Mouse (Mus musculus) MEL (cell line): ENCODE measurements around the gene Rnase13. TPM values are rescaled to one million over a fixed set of nuclear protein-coding genes. Genes with fewer than 3 reads are reported as not detected.

ENCODE experiments used
- DNase-seq: peaks from one replicate; pipeline ENCODE4 v3.0.0; 2011; ENCODE audit warnings: low read depth, low spot score
- H3K27ac ChIP-seq: 2 replicates; pipeline ENCODE4 v1.5.1; 2012; ENCODE audit warnings: low read depth, mild to moderate bottlenecking, control low read depth, low read length, moderate library complexity; ENCODE audit not compliant: control insufficient read depth
- H3K27me3 ChIP-seq, 2 experiments: fragments of 150-350 bp in 1 of 2; sonication (generic) in 1 of 2; 2 replicates each; pipeline ENCODE4 v1.6.1; 2012; ENCODE audit warnings: low read length in 2 of 2, mild to moderate bottlenecking in 2 of 2, improper control_type of control experiment in 1 of 2, moderate library complexity in 1 of 2; ENCODE audit not compliant: insufficient read depth in 2 of 2, control insufficient read depth in 1 of 2
- H3K36me3 ChIP-seq, 2 experiments: 2 replicates each; pipeline ENCODE4 v1.6.1; 2012 to 2014; ENCODE audit warnings: low read length in 2 of 2, improper control_type of control experiment in 1 of 2, inconsistent platforms in 1 of 2, mild to moderate bottlenecking in 1 of 2; ENCODE audit not compliant: insufficient read depth in 2 of 2, control insufficient read depth in 1 of 2
- H3K4me1 ChIP-seq, 2 experiments: fragments of 150-350 bp in 1 of 2; sonication (generic) in 1 of 2; 2 replicates each; pipeline ENCODE4 v1.6.1; 2012; ENCODE audit warnings: low read length in 2 of 2, improper control_type of control experiment in 1 of 2, mild to moderate bottlenecking in 1 of 2; ENCODE audit not compliant: insufficient read depth in 2 of 2, control insufficient read depth in 1 of 2
- H3K4me3 ChIP-seq, 2 experiments: fragments of 150-350 bp in 1 of 2; sonication (generic) in 1 of 2; 2 replicates each; pipeline ENCODE4 v1.5.1; 2012; ENCODE audit warnings: low read depth in 2 of 2, low read length in 2 of 2, mild to moderate bottlenecking in 2 of 2, moderate library complexity in 2 of 2, control low read depth in 1 of 2, improper control_type of control experiment in 1 of 2; ENCODE audit not compliant: control insufficient read depth in 1 of 2, insufficient read depth in 1 of 2
- H3K79me2 ChIP-seq: 2 replicates; pipeline ENCODE4 v1.6.1; 2012; ENCODE audit warnings: mild to moderate bottlenecking, low read length, moderate library complexity; ENCODE audit not compliant: control insufficient read depth, poor library complexity, insufficient read depth
- H3K9ac ChIP-seq: 2 replicates; pipeline ENCODE4 v1.6.1; 2012; ENCODE audit warnings: low read depth, mild to moderate bottlenecking, control low read depth, low read length, moderate library complexity; ENCODE audit not compliant: control insufficient read depth, poor library complexity, severe bottlenecking
- H3K9me3 ChIP-seq: fragments of 150-350 bp; sonication (generic); replicated peaks from 2 replicates; pipeline ENCODE4 v1.6.1; 2012; ENCODE audit warnings: mild to moderate bottlenecking, low read length, improper control_type of control experiment, moderate library complexity; ENCODE audit not compliant: insufficient read depth
- CHD2 ChIP-seq: IDR thresholded peaks from 2 replicates; pipeline ENCODE4 v1.6.1; 2011; ENCODE audit warnings: low read length, improper control_type of control experiment
- EP300 ChIP-seq, 2 experiments: IDR thresholded peaks; 2 replicates each; pipeline ENCODE4 v1.6.1; 2011; ENCODE audit warnings: improper control_type of control experiment in 2 of 2, low read length in 2 of 2, low read depth in 1 of 2, mild to moderate bottlenecking in 1 of 2
- ETS1 ChIP-seq: IDR thresholded peaks from 2 replicates; pipeline ENCODE4 v1.6.1; 2012; ENCODE audit warnings: low read depth, mild to moderate bottlenecking, inconsistent platforms, low read length, improper control_type of control experiment, moderate library complexity
- GATA1 ChIP-seq: IDR thresholded peaks from 2 replicates; pipeline ENCODE4 v1.6.1; 2011; ENCODE audit warnings: low read depth, low read length, improper control_type of control experiment
- HCFC1 ChIP-seq: IDR thresholded peaks from 2 replicates; pipeline ENCODE4 v1.6.1; 2012; ENCODE audit warnings: low read depth, mild to moderate bottlenecking, inconsistent platforms, low read length, improper control_type of control experiment, moderate library complexity
- KAT2A ChIP-seq: conservative IDR thresholded peaks from 2 replicates; pipeline ENCODE4 v1.6.1; 2012; ENCODE audit warnings: low read depth, low read length, improper control_type of control experiment, inconsistent platforms
- MAZ ChIP-seq: IDR thresholded peaks from 2 replicates; pipeline ENCODE4 v1.6.1; 2012; ENCODE audit warnings: low read depth, mild to moderate bottlenecking, inconsistent platforms, low read length, improper control_type of control experiment
- MEF2A ChIP-seq: IDR thresholded peaks from 2 replicates; pipeline ENCODE4 v1.6.1; 2014; ENCODE audit warnings: low read depth, mild to moderate bottlenecking, inconsistent platforms, low read length, improper control_type of control experiment; ENCODE audit not compliant: poor library complexity, insufficient replicate concordance, severe bottlenecking; ENCODE audit errors: extremely low read depth
- NRF1 ChIP-seq: IDR thresholded peaks from 2 replicates; pipeline ENCODE4 v1.6.1; 2014; ENCODE audit warnings: low read depth, mild to moderate bottlenecking, inconsistent platforms, low read length, improper control_type of control experiment, moderate library complexity; ENCODE audit not compliant: poor library complexity, insufficient read depth, severe bottlenecking
- POLR2AphosphoS5 ChIP-seq: IDR thresholded peaks from 2 replicates; pipeline ENCODE4 v1.6.1; 2012; ENCODE audit warnings: low read depth, borderline replicate concordance, mild to moderate bottlenecking, inconsistent platforms, low read length, moderate library complexity, mixed read lengths
- RAD21 ChIP-seq: IDR thresholded peaks from 2 replicates; pipeline ENCODE4 v1.6.1; 2011; ENCODE audit warnings: mild to moderate bottlenecking, low read depth, low read length, improper control_type of control experiment
- RCOR1 ChIP-seq: IDR thresholded peaks from 2 replicates; pipeline ENCODE4 v1.6.1; 2012; ENCODE audit warnings: low read depth, mild to moderate bottlenecking, inconsistent platforms, low read length, improper control_type of control experiment
- TAL1 ChIP-seq: IDR thresholded peaks from 2 replicates; pipeline ENCODE4 v1.6.1; 2012; ENCODE audit warnings: mild to moderate bottlenecking, inconsistent platforms, low read length, moderate library complexity, mixed read lengths
- TBP ChIP-seq: IDR thresholded peaks from 2 replicates; pipeline ENCODE4 v1.8.0; 2011; ENCODE audit warnings: low read depth, low read length, improper control_type of control experiment
- USF2 ChIP-seq, 2 experiments: IDR thresholded peaks; 2 replicates each; pipeline ENCODE4 v1.6.1; 2011 to 2012; ENCODE audit warnings: improper control_type of control experiment in 2 of 2, low read length in 2 of 2, borderline replicate concordance in 1 of 2, inconsistent platforms in 1 of 2, low read depth in 1 of 2, mild to moderate bottlenecking in 1 of 2; ENCODE audit not compliant: insufficient read depth in 1 of 2
- ZKSCAN1 ChIP-seq: IDR thresholded peaks from 2 replicates; pipeline ENCODE4 v1.6.1; 2012; ENCODE audit warnings: low read depth, mild to moderate bottlenecking, inconsistent platforms, low read length, improper control_type of control experiment, moderate library complexity
- ZNF384 ChIP-seq: IDR thresholded peaks from 2 replicates; pipeline ENCODE4 v1.6.1; 2012; ENCODE audit warnings: low read depth, mild to moderate bottlenecking, inconsistent platforms, low read length, improper control_type of control experiment
- polyA plus RNA-seq, 2 experiments: library from polyadenylated mRNA; stranded (reverse) in 1 of 2; unstranded in 1 of 2; fragments of >175 nt in 1 of 2; fragments of >200 nt in 1 of 2; gene quantifications; 2 replicates each; pipeline versions ENCODE4 v1.2.1 to v1.2.4; 2012; ENCODE audit warnings: low replicate concordance in 2 of 2, low read depth in 1 of 2; ENCODE audit not compliant: insufficient read length in 2 of 2, insufficient read depth in 1 of 2, missing spikeins in 1 of 2
- total RNA-seq: library from RNA; depleted of rRNA; stranded (reverse); fragments of 300-350 nt; gene quantifications from 2 replicates; pipeline ENCODE4 v1.2.3, GENCODE M21; 2012

The Rnase13 gene
- total and polyA plus RNA-seq, 3 experiments: not detected

GRCm38 (mm10) chr14:51915030-51915429 lies 7.5 kb downstream of the Rnase13 start:
- peaks cover 0 to 5% of the 10 kb centered on the region in 2 experiments; a peak in 2 of 4 replicates for H3K36me3 ChIP-seq
- no peak overlapping the region for H3K27ac ChIP-seq
- peaks cover 2 to 9% of the 10 kb centered on the region in 2 experiments for H3K4me1 ChIP-seq
- H3K79me2 ChIP-seq: no peaks in the 10 kb centered on the region
- H3K27me3 ChIP-seq: no peaks in the 10 kb centered on the region
- DNase-seq: peak; percentile 46
- TF ChIP-seq POLR2AphosphoS5: no peak
- TF ChIP-seq ZNF384: no peak
- no peak for TF ChIP-seq KAT2A
- TF ChIP-seq EP300 (IDR thresholded peaks at IDR 0.05; ENCODE audit: low read depth in 1 of 2, low read length in 2 of 2): peak in 1 of 2 experiments; percentile 10; a peak in 1 of 4 replicates
- no peak for TF ChIP-seq CHD2
- no peak for TF ChIP-seq RAD21
- TF ChIP-seq USF2 (IDR thresholded peaks at IDR 0.05; ENCODE audit: borderline replicate concordance in 1 of 2, insufficient read depth in 1 of 2, low read depth in 1 of 2, low read length in 2 of 2): no peak
- TF ChIP-seq MAZ: no peak
- TF ChIP-seq ZKSCAN1: no peak
- TF ChIP-seq TBP: 0 out of 2 replicates have a peak, but pooled peaks have one; percentile 15
- TF ChIP-seq HCFC1: no peak
- TF ChIP-seq NRF1: no peak
- TF ChIP-seq RCOR1: no peak
- TF ChIP-seq, all 39 proteins: peak for 2
- Histone ChIP-seq H3K4me3 (no peak overlapping the region), H3K9me3 (no peaks in the 10 kb centered on the region), H3K9ac (no peak overlapping the region)

GRCm38 (mm10) chr14:51913960-51914762 lies 8.4 kb downstream of the Rnase13 start, which contains the start of gene Ndrg2:
Gene Ndrg2 (minus strand): TSS chr14:51914158.
- Histone ChIP-seq H3K9me3 (no peaks in the 10 kb centered on the region), H3K4me3 (peak within 1 kb of the TSS; percentile 70 to 97), H3K27me3 (no peaks in the 10 kb centered on the region), H3K36me3 (peaks cover 0 to 5% of the 10 kb centered on the region in 2 experiments; a peak in 2 of 4 replicates), H3K4me1 (peaks cover 2 to 9% of the 10 kb centered on the region in 2 experiments), H3K79me2 (no peaks in the 10 kb centered on the region), H3K9ac (peak within 1 kb of the TSS; percentile 54), H3K27ac (no peak within 1 kb of the TSS)
- TF ChIP-seq GATA1 (no peak), MEF2A (no peak), ETS1 (no peak), TBP (no peak), TAL1 (no peak)
- peak; percentile 39 for DNase-seq
